Mouse (Mus musculus): ENCODE measurements around the gene Gm8279. TPM values are rescaled to one million over a fixed set of nuclear protein-coding genes. Genes with fewer than 3 reads are reported as not detected.
"Not testable (repeated sequence)": the region's sequence is repeated elsewhere in the genome, so short reads cannot be mapped to it uniquely, and the experiment has no call there.

Gene Gm8279
- total RNA-seq (2014; rRNA removed) (not detected in 2 replicates), polyA plus RNA-seq (2015; fragmentation: Nextera tagmentation; extraction: Ambion mirVana) (not detected in 2 replicates)

DNA sequence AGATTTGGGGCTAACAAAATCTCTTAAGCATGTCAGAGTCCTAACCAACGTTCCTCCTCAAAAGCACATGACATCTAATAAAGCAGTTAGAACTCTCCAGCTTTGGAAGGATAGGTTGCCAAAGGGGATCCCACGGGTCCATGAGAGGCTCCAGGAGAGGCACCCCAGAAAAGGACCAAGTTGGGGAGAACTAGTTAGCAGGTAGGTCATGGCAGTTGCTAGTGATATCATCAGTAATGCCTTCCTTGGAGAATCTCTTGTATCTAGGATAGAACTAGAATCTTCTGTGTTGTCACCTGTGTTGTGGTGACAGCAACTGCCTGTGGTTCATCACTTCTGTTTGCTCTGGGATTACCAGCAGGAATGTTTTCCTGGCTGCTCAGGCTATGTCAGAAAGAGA is at the start of gene Gm8279:
Gm8279 (plus strand) TSS at position 301 of the 400 bp plus-strand sequence.
- not testable (repeated sequence) for H3K4me1 ChIP-seq (ENCODE audit: insufficient read depth); H3K9me3 ChIP-seq (ENCODE audit: low read length); H3K36me3 ChIP-seq (ENCODE audit: insufficient read depth); H3K4me2 ChIP-seq (ENCODE audit: low read depth); H3K27ac ChIP-seq (ENCODE audit: low read depth, low read length); ATAC-seq; H3K27me3 ChIP-seq (ENCODE audit: insufficient read depth, low read length); H3K4me3 ChIP-seq (ENCODE audit: low read depth, low read length); DNase-seq; H3K9ac ChIP-seq
- WGBS = 67% methylated on average over 2 of the region's 2 CpGs

DNA sequence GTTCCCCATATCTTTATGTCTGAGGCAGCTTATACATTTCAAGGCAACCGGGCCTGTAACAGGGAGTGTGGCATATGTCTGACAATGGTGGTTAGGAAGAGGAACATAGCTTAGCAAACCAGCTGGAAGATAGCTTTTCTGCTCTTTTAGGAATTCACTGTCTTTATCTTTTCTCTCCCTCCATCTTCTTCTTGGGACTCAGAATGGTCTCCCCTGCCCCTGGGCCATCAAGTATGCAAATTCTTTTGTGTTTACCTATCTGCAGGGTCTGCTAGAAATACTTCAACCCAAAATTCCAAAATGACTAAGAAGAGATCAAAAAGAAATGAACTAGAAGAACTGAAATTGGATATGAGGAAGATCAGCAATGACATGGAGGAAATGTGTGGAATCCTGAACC is 32.9 kb downstream of the Gm8279 start, which contains the start of gene Gm3317:
Gm3317 (plus strand) TSS at position 301 of the 400 bp plus-strand sequence.
- not testable (repeated sequence) for DNase-seq; H3K9ac ChIP-seq; H3K27me3 ChIP-seq (ENCODE audit: insufficient read depth, low read length); H3K9me3 ChIP-seq (ENCODE audit: low read length); ATAC-seq; H3K27ac ChIP-seq (ENCODE audit: low read depth, low read length); H3K4me2 ChIP-seq (ENCODE audit: low read depth); H3K36me3 ChIP-seq (ENCODE audit: insufficient read depth); H3K4me1 ChIP-seq (ENCODE audit: insufficient read depth); H3K4me3 ChIP-seq (ENCODE audit: low read depth, low read length)
- no CpG with 5 or more reads among the region's 1 CpGs for WGBS

DNA sequence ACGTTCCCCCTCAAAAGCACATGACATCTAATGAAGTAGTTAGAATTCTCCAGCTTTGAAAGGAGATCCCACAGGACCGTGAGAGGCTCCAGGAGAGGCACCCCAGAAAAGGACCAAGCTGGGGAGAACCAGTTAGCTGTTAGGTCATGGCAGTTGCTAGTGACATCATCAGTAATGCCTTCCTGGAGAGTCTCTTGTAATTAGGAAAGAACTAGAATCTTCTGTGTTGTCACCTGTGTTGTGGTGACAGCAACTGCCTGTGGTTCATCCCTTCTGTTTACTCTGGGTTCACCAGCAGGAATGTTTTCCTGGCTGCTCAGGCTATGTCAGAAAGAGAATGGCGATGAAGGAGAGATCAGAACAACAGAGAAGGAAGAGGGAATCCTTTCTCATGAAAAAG is 54.2 kb downstream of the Gm8279 start, which contains the start of gene Gm8271:
Gm8271 (plus strand) TSS at position 301 of the 400 bp plus-strand sequence.
- H3K27ac ChIP-seq (ENCODE audit: low read depth, low read length); H3K4me2 ChIP-seq (ENCODE audit: low read depth); H3K9ac ChIP-seq; H3K36me3 ChIP-seq (ENCODE audit: insufficient read depth); H3K4me1 ChIP-seq (ENCODE audit: insufficient read depth); DNase-seq; H3K27me3 ChIP-seq (ENCODE audit: insufficient read depth, low read length); ATAC-seq; H3K9me3 ChIP-seq (ENCODE audit: low read length); H3K4me3 ChIP-seq (ENCODE audit: low read depth, low read length): not testable (repeated sequence)
- WGBS = no CpG with 5 or more reads among the region's 3 CpGs

Other genes starting within 250 kb of the Gm8279 start
- 0.15 and 0.33 TPM in 2 replicates for gene Gm3278, start 239.1 kb upstream of the Gm8279 start, total RNA-seq (2014; rRNA removed)
- gene Gm3278, start 239.1 kb upstream of the Gm8279 start, polyA plus RNA-seq (2015; fragmentation: Nextera tagmentation; extraction: Ambion mirVana) = 0.16 and 0.20 TPM in 2 replicates
- not detected in 2 replicates for gene Gm8297, start 147.6 kb upstream of the Gm8279 start, total RNA-seq (2014; rRNA removed)
- not detected in 2 replicates for gene Gm8297, start 147.6 kb upstream of the Gm8279 start, polyA plus RNA-seq (2015; fragmentation: Nextera tagmentation; extraction: Ambion mirVana)
- gene Gm3298, start 115.6 kb upstream of the Gm8279 start, total RNA-seq (2014; rRNA removed) = not detected in 2 replicates
- not detected in 2 replicates for gene Gm3298, start 115.6 kb upstream of the Gm8279 start, polyA plus RNA-seq (2015; fragmentation: Nextera tagmentation; extraction: Ambion mirVana)
- not detected in 2 replicates for gene 4930555G01Rik, start 80.9 kb upstream of the Gm8279 start, total RNA-seq (2014; rRNA removed)
- gene 4930555G01Rik, start 80.9 kb upstream of the Gm8279 start, polyA plus RNA-seq (2015; fragmentation: Nextera tagmentation; extraction: Ambion mirVana) = not detected in 2 replicates
- gene Gm8281, start 60.5 kb upstream of the Gm8279 start, total RNA-seq (2014; rRNA removed) = 16.8 and 21.4 TPM in 2 replicates
- 11.9 and 12.9 TPM in 2 replicates for gene Gm8281, start 60.5 kb upstream of the Gm8279 start, polyA plus RNA-seq (2015; fragmentation: Nextera tagmentation; extraction: Ambion mirVana)
- 2.2 and 2.6 TPM in 2 replicates for gene Gm3317, start 33.0 kb downstream of the Gm8279 start, total RNA-seq (2014; rRNA removed)
- not detected in 2 replicates for gene Gm3317, start 33.0 kb downstream of the Gm8279 start, polyA plus RNA-seq (2015; fragmentation: Nextera tagmentation; extraction: Ambion mirVana)
- gene Gm8271, start 54.3 kb downstream of the Gm8279 start, total RNA-seq (2014; rRNA removed) = not detected in 2 replicates
- gene Gm8271, start 54.3 kb downstream of the Gm8279 start, polyA plus RNA-seq (2015; fragmentation: Nextera tagmentation; extraction: Ambion mirVana) = not detected in 2 replicates
- not detected in 2 replicates for gene Gm3526, start 129.1 kb downstream of the Gm8279 start, total RNA-seq (2014; rRNA removed)
- gene Gm3526, start 129.1 kb downstream of the Gm8279 start, polyA plus RNA-seq (2015; fragmentation: Nextera tagmentation; extraction: Ambion mirVana) = 0.28 TPM in 1 of 2 replicates, not detected in the other
- not detected in 2 replicates for gene Gm3542, start 203.4 kb downstream of the Gm8279 start, total RNA-seq (2014; rRNA removed)
- gene Gm3542, start 203.4 kb downstream of the Gm8279 start, polyA plus RNA-seq (2015; fragmentation: Nextera tagmentation; extraction: Ambion mirVana) = not detected in 2 replicates

Measured in forebrain, postnatal 0 days (tissue).